Comparison of ENCODE assay signal across 29 mouse cellular contexts in the genomic region with DNA sequence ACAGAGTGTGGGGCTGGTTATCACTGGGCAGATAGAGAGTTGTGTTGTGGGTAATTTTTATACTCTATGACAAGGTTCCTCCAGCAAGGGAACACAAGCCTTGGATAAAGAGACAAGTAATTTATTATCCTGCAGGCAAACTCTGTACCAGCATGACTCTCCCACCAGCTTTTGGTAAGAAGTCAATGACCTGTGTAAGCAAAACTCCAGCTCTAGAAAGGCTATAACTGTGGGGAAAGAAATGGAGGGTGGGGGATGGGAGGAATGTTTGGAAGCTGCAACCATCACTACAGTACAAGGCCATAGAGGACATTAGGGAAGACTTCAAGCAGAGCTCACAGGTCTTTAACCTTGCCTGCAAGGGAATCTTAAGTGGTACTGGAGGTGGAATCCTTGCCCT. TPM values are rescaled to one million over a fixed set of nuclear protein-coding genes. Genes with fewer than 3 reads are reported as not detected.
A peak's percentile ranks its signal among the peaks of the same experiment; 100 is the strongest.
DNase-seq lines count a peak whose midpoint lies in the region; ATAC-seq and TF ChIP-seq lines count a peak whose summit lies in the region.
"Had no signal": no experiment of that assay in that cellular context is flagged by ENCODE, and none has a peak within 500 bp of the region (broad histone marks: within the 10 kb centered on the region; RNA-seq: fewer than 3 reads in every experiment).

No protein-coding gene starts in this region.

- no peak overlapping the region for H3K4me3 ChIP-seq in kidney, adult 2 months (ENCODE audit: insufficient read depth, low read depth, low read length)
- no peak overlapping the region for H3K4me3 ChIP-seq in midbrain, embryonic 11.5 days (ENCODE audit: low read depth, low read length)
- H3K4me3 ChIP-seq in midbrain, postnatal 0 days (ENCODE audit: low read depth, low read length) = no peak overlapping the region
- H3K4me3 ChIP-seq in embryonic facial prominence, embryonic 13.5 days = no peak overlapping the region
- H3K4me3 ChIP-seq in midbrain, embryonic 14.5 days (replicated peaks; ENCODE audit: low read depth, low read length) = no peak overlapping the region
- H3K4me3 ChIP-seq: megakaryocyte, embryonic 14.5 days; stomach, embryonic 15.5 days had no signal

- no peaks in the 10 kb centered on the region for H3K9me3 ChIP-seq in midbrain, embryonic 11.5 days (ENCODE audit: control insufficient read depth, low read length)
- H3K9me3 ChIP-seq in midbrain, postnatal 0 days (ENCODE audit: low read length) = no peaks in the 10 kb centered on the region
- no peaks in the 10 kb centered on the region for H3K9me3 ChIP-seq in embryonic facial prominence, embryonic 13.5 days
- H3K9me3 ChIP-seq in midbrain, embryonic 14.5 days (ENCODE audit: control insufficient read depth, low read length) = no peaks in the 10 kb centered on the region
- H3K9me3 ChIP-seq: heart, embryonic 12.5 days; hindbrain, embryonic 10.5 days; limb, embryonic 15.5 days; stomach, embryonic 15.5 days had no signal

- H3K36me3 ChIP-seq in kidney, adult 2 months (ENCODE audit: control insufficient read depth, insufficient read depth, low read length) = no peaks in the 10 kb centered on the region; the same call in 1 of the 2 replicates
- H3K36me3 ChIP-seq in midbrain, embryonic 11.5 days (ENCODE audit: control insufficient read depth, insufficient read depth, low read length) = no peaks in the 10 kb centered on the region
- H3K36me3 ChIP-seq in midbrain, postnatal 0 days (ENCODE audit: insufficient read depth, low read length) = no peaks in the 10 kb centered on the region
- no peaks in the 10 kb centered on the region for H3K36me3 ChIP-seq in embryonic facial prominence, embryonic 13.5 days
- no peaks in the 10 kb centered on the region for H3K36me3 ChIP-seq in midbrain, embryonic 14.5 days (ENCODE audit: control insufficient read depth, insufficient read depth, low read length)
- H3K36me3 ChIP-seq: G1E; heart, embryonic 12.5 days; hindbrain, embryonic 10.5 days; limb, embryonic 15.5 days; stomach, embryonic 15.5 days had no signal

- TF ChIP-seq POLR2A in kidney, adult 2 months (IDR thresholded peaks at IDR 0.05; ENCODE audit: low read depth, low read length) = no peak

- H3K4me2 ChIP-seq in midbrain, embryonic 11.5 days = no peak overlapping the region
- H3K4me2 ChIP-seq in midbrain, postnatal 0 days (ENCODE audit: low read depth, low read length, poor library complexity, severe bottlenecking) = no peak overlapping the region
- peak overlapping the region; percentile 63; the same call in 1 of the 2 replicates for H3K4me2 ChIP-seq in embryonic facial prominence, embryonic 13.5 days
- H3K4me2 ChIP-seq in midbrain, embryonic 14.5 days (ENCODE audit: low read length) = no peak overlapping the region
- H3K4me2 ChIP-seq: lung, embryonic 14.5 days; stomach, embryonic 15.5 days had no signal

- TF ChIP-seq CTCF in kidney, adult 2 months (conservative IDR thresholded peaks at IDR 0.05; ENCODE audit: insufficient read depth, insufficient read length, low read depth, low read length) = no peak
- no peak for TF ChIP-seq CTCF in midbrain, postnatal 0 days (IDR thresholded peaks at IDR 0.05)

- peak overlapping the region; percentile 72 for H3K27ac ChIP-seq in kidney, adult 2 months (ENCODE audit: insufficient read depth, low read depth, low read length)
- no peak overlapping the region for H3K27ac ChIP-seq in midbrain, embryonic 11.5 days (ENCODE audit: low read depth, low read length)
- no peak overlapping the region for H3K27ac ChIP-seq in midbrain, postnatal 0 days (ENCODE audit: low read depth, low read length)
- peak overlapping the region; percentile 66; the same call in 1 of the 2 replicates for H3K27ac ChIP-seq in embryonic facial prominence, embryonic 13.5 days
- H3K27ac ChIP-seq in midbrain, embryonic 14.5 days (replicated peaks; ENCODE audit: low read depth, low read length) = peak overlapping the region; percentile 6; the same call in 1 of the 2 replicates
- H3K27ac ChIP-seq: hindbrain, embryonic 10.5 days; liver, embryonic 14.5 days; stomach, embryonic 15.5 days had no signal

- peaks cover 1% of the 10 kb centered on the region; the same call in 1 of the 2 replicates for H3K27me3 ChIP-seq in kidney, adult 2 months (replicated peaks; ENCODE audit: control insufficient read depth, insufficient read depth, low read length)
- peaks cover 86% of the 10 kb centered on the region for H3K27me3 ChIP-seq in midbrain, embryonic 11.5 days (ENCODE audit: control insufficient read depth, insufficient read depth, low read length)
- peaks cover 55% of the 10 kb centered on the region for H3K27me3 ChIP-seq in midbrain, postnatal 0 days (ENCODE audit: insufficient read depth, low read length)
- peaks cover 71% of the 10 kb centered on the region for H3K27me3 ChIP-seq in embryonic facial prominence, embryonic 13.5 days
- H3K27me3 ChIP-seq in midbrain, embryonic 14.5 days (ENCODE audit: control insufficient read depth, insufficient read depth, low read length) = peaks cover 75% of the 10 kb centered on the region

- no peak for ATAC-seq in midbrain, embryonic 11.5 days (ENCODE audit: low FRiP score)
- ATAC-seq in midbrain, postnatal 0 days (ENCODE audit: low FRiP score) = no peak
- ATAC-seq in embryonic facial prominence, embryonic 13.5 days (ENCODE audit: insufficient number of reproducible peaks, insufficient read depth, low FRiP score, low TSS enrichment, low read depth) = no peak
- no peak for ATAC-seq in midbrain, embryonic 14.5 days (ENCODE audit: low FRiP score, low TSS enrichment)
- ATAC-seq: forebrain, postnatal 0 days; intestine, postnatal 0 days; Patski had no signal

- peak; percentile 57 for DNase-seq in kidney, adult 2 months
- DNase-seq in kidney, adult 11 months = no peak
- DNase-seq in midbrain, embryonic 11.5 days (ENCODE audit: low spot score, missing footprints) = peak; percentile 91
- DNase-seq in midbrain, postnatal 0 days (ENCODE audit: low spot score) = no peak
- DNase-seq in midbrain, embryonic 14.5 days = peak; percentile 20
- DNase-seq in spleen, postnatal 10 days (ENCODE audit: low spot score in 2 of 2) = no peak
- DNase-seq in lung, postnatal 14 days = no peak
- DNase-seq: adrenal gland, adult 8-10 months; cerebellum, adult 11-12 months; cerebellum, postnatal 14 days; forebrain, postnatal 0 days; gastrocnemius, postnatal 14 days; heart, adult 18-20 months; heart, postnatal 10 days; layer of hippocampus, postnatal 36 days; lung, embryonic 14.5 days; lung, postnatal 36 days; thymus, adult 2 months; thymus, postnatal 4 days had no signal

- H3K4me1 ChIP-seq in kidney, adult 2 months (ENCODE audit: control insufficient read depth, insufficient read depth, low read length) = peaks cover 7% of the 10 kb centered on the region; the same call in 1 of the 2 replicates
- peaks cover 5% of the 10 kb centered on the region; the same call in 1 of the 2 replicates for H3K4me1 ChIP-seq in midbrain, embryonic 11.5 days (ENCODE audit: control insufficient read depth, insufficient read depth, low read length)
- no peaks in the 10 kb centered on the region for H3K4me1 ChIP-seq in midbrain, postnatal 0 days (ENCODE audit: insufficient read depth, low read length)
- peaks cover 12% of the 10 kb centered on the region; the same call in 1 of the 2 replicates for H3K4me1 ChIP-seq in embryonic facial prominence, embryonic 13.5 days
- peaks cover 4% of the 10 kb centered on the region for H3K4me1 ChIP-seq in midbrain, embryonic 14.5 days (ENCODE audit: control insufficient read depth, insufficient read depth, low read length)
- H3K4me1 ChIP-seq: megakaryocyte, embryonic 14.5 days; stomach, embryonic 15.5 days had no signal

- no peak overlapping the region for H3K9ac ChIP-seq in midbrain, embryonic 11.5 days (ENCODE audit: low read length)
- H3K9ac ChIP-seq in midbrain, postnatal 0 days (replicated peaks; ENCODE audit: low read length, poor library complexity, severe bottlenecking) = no peak overlapping the region
- H3K9ac ChIP-seq in embryonic facial prominence, embryonic 13.5 days = no peak overlapping the region
- H3K9ac ChIP-seq in midbrain, embryonic 14.5 days (replicated peaks; ENCODE audit: low read length) = no peak overlapping the region
- H3K9ac ChIP-seq: forebrain, postnatal 0 days; heart, embryonic 12.5 days; limb, embryonic 15.5 days; liver, embryonic 14.5 days; lung, embryonic 14.5 days; stomach, embryonic 15.5 days had no signal

RNA-seq across cellular contexts. Expression of gene Tfap2b, which starts 31.3 kb away (rescaled TPM):
- polyA plus RNA-seq in kidney, adult 2 months (2012; rRNA removed) = 36.0 and 44.2 TPM in 2 replicates
- polyA plus RNA-seq in midbrain, embryonic 11.5 days (2014; fragmentation: Nextera tagmentation; extraction: Ambion mirVana) = 34.0 and 37.0 TPM in 2 replicates
- total RNA-seq in midbrain, postnatal 0 days (2014; rRNA removed) = 86.4 and 104 TPM in 2 replicates
- 172 and 180 TPM in 2 replicates for polyA plus RNA-seq in midbrain, postnatal 0 days (2015; fragmentation: Nextera tagmentation; extraction: Ambion mirVana)
- 93.6 and 106 TPM in 2 replicates for polyA plus RNA-seq in embryonic facial prominence, embryonic 13.5 days (2015; fragmentation: Nextera tagmentation; extraction: Ambion mirVana)
- 239 and 249 TPM in 2 replicates for polyA plus RNA-seq in midbrain, embryonic 14.5 days (2014; fragmentation: Nextera tagmentation; extraction: Ambion mirVana)
- total RNA-seq: gastrocnemius, postnatal 14 days; heart, adult 18-20 months; heart, postnatal 10 days had no signal
- polyA plus RNA-seq: G1E; intestine, postnatal 0 days; Patski had no signal

Comparison
In these comparisons a context has a peak if more than half of its experiments do, and no peak if none do; other contexts are left out.
1. DNase-seq: peak in kidney, adult 2 months (single experiment), midbrain, embryonic 11.5 days (single experiment) and midbrain, embryonic 14.5 days (single experiment); none in kidney, adult 11 months (single experiment), midbrain, postnatal 0 days (single experiment), spleen, postnatal 10 days (0 of 2) and lung, postnatal 14 days (single experiment).
2. H3K27ac ChIP-seq: peak in kidney, adult 2 months (single experiment), embryonic facial prominence, embryonic 13.5 days (single experiment) and midbrain, embryonic 14.5 days (single experiment); none in midbrain, embryonic 11.5 days (single experiment) and midbrain, postnatal 0 days (single experiment).